Mouse (Mus musculus) thymus, postnatal 4 days (tissue): ENCODE results near the gene Tnrc6b.

Experiments used
- DNase-seq: peaks from one replicate; pipeline ENCODE4 v3.0.0; 2021

The Tnrc6b gene

DNA sequence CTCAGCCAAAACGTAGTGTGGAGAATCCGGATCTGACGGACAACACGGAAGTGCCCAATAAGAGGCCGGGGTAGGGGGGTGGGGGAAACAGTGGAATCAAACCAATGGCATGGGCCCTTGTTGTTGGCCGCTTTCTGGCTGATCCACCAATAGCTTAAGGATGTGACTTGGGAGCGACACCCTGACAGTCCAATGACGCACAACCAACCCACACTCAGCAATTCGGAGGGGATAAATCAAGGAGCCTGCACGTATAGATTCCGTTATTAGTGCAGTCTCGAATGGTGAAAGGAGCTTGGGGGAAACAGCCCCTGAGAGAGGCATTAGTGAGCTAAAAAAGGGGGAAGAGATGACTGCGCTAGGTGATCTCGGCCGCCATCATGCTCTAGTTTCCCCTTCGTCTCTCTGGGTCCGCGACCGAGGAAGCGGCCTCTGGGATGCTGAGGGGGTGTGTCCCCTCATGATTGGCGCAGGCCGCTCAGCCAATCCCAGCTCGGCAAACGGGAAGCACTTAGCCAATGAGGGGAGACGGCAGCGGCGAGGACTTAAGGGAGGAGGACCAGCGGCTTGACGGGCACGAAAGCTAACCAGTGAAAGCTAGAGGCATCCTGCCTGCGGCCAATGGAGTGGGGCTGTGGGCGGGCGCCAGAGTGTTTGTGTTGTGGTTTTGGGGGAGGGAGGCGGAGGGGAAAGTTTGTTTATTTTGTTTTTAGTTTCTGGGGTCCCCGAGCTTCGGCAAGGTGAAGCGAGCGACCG is at the start of gene Tnrc6b:
TSS of gene Tnrc6b (plus strand) at position 706 of the 756 bp plus-strand sequence.
- DNase-seq: peak; percentile 98

DNA sequence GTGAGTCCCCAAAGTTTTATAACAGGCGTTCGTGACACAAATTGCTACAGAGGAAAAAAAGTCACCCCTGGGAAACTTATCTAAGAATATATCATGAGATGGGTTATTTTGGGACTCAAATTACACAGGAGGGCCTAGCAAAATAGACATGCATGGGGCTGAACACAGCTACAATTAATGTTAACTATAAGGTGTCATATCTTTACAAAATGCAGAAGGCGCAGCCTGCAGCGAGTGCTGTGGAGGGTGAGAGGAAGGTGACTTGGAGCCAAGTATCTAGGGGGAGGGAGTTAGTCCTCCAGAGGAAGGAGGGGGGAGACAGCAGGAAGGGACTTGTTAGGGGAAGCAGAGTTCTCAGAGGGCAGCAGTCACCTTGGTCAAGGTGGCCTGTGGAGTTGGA is 46.7 kb upstream of the Tnrc6b start:
- DNase-seq: no peak

DNA sequence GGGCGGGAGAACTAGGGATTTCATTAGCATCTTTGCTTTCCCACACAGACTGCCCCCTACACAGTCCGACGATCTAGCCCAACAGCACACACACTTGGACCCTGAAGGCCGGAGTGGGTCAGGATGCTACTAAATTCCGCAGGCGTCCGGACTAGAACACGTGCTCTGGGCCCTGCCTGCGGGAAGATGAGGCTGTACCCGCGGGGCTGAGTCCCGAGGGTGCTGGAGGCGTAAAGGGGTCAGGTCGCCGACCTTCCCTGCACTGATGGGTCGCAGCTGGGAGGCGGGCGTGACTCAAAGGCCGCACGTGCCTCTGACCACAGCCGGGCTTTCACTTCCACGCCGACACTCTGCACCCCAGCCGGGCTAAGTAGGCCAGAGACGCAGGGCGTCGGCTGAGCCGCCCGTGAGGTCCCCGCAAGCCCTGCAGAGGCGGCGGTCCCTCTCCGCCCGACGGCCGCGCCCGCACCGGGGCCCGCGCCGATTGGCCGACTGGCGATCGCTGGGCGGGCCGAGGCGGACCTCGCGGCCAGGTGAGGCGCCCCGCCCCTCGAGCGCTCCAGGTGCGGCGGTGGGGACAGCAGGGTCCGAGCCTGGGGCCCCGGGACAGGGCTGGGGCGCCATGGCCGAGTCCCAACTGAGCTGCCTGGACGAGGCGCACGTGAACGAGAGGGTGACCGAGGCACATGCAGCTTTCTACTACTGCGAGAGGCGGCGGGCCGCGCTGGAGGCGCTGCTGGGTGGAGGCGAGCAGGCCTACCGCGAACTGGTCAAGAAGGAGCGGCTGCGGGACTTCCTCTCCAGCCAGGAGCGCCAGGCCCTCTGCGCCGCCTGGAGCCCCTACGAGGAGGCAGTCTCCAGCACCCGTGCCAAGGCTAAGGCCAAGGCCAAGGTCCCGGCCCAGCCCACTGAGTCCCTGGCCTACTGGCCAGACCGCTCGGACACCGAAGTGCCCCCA is 39.5 kb upstream of the Tnrc6b start, which contains the start of gene Fam83f:
TSS of gene Fam83f (plus strand) at position 553 of the 958 bp plus-strand sequence.
- DNase-seq: no peak

DNA sequence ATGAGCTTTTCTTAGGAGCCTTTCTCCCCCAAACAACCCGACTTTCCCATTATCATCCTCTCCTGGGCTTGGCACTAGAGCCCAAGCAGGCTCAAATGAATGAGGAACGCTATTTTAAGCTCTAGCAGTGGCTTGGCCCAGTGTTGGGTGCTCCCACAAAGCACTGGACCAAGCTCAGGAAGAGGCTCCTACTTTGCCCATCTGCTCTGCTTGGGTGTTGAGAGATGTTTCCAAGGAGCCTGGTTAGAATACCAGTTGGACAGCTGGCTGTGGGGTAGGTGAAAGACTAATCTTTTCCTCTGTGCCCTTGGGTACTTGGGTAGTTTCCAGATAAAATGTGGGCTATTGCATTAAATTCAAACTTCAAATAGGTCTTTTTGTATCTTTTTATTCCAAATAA is 38.3 kb upstream of the Tnrc6b start:
- DNase-seq: no peak

DNA sequence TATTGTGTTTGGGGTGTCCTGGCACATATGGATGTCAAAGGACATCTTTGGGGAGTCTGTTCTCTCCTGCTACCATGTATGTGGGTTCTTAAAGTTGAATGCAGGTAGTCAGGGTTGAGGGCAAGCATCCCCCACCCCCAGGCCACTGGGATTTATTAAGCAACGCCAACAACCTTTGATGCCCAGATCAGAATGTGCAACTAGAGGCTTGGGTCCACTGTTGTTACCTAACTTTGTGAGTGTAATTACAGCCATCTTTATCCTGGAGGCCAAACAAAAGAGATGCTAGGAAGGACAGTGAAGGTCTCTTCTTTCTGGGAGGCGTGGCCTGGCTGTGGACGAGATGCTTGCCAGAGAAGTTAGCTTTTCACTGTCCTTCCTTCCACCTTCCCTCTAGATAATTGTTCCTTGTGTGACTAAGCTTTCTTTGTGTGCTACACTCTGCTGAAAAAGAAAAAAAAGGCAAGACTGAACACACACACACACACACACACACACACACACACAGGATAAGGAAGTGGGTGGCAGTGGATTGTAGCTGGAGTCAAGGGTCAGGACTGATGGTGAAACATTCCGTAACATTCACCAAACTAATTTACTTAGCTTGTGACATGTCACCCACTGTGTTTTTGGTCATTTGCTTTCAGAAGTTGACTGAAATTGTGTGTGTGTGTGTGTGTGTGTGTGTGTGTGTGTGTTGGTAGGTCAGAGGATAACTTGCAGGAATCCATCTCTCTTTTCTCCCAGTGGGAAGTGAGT is 37.6 kb upstream of the Tnrc6b start:
- DNase-seq: no peak

DNA sequence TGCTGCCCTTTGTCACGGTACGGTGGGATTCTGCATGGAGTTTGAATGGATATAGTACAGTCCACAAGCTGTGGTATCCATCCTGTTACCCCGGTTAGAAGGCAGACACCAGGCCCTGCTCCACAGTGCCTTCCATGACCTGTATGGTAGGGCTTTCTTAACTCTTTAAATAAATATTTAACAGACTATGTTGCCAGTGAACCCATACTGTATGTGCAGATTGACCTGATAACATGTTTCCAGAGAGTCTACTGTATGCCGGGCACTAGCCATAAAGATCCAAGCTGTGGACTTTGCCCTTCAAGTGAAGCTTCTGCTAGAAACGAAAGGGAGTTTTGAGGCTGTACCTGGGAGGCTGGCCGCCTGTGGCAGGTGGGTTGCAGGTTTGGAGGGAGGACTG is 36.4 kb upstream of the Tnrc6b start:
- DNase-seq: no peak

DNA sequence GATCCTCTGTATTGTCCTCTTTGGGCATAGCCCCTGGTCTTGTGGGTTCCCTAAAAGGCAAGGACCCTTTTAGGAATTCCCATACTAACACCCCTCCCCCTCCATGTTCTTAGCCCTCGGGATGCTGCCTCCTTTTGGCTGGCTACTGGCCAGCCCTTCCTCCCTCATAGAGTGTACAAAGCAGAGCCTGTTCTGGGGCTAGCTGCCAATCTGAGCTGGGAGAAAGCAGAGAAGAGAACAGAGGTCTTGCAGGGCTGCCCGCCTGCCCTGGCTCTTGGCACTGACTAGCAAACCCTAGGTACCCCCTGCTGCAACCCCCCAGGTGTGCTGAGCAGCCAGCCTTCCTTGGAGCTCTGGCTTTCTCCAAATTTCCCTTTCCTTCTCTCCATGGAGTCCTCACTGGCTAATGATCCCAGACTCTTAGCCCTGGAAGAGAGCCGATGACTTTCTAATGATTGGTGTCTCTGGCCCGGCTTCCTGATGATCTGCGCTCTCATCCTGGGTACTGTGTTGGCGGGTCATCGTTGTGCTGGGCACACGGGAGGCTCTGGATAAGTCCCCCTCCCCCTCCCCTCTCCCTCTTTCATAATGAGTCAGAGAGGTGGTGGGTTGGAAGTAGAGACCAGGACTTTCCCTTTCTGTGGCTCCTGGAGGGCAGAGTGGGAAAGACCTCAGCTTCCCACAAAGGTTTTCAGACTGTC is 31.4 kb upstream of the Tnrc6b start:
- no peak for DNase-seq

DNA sequence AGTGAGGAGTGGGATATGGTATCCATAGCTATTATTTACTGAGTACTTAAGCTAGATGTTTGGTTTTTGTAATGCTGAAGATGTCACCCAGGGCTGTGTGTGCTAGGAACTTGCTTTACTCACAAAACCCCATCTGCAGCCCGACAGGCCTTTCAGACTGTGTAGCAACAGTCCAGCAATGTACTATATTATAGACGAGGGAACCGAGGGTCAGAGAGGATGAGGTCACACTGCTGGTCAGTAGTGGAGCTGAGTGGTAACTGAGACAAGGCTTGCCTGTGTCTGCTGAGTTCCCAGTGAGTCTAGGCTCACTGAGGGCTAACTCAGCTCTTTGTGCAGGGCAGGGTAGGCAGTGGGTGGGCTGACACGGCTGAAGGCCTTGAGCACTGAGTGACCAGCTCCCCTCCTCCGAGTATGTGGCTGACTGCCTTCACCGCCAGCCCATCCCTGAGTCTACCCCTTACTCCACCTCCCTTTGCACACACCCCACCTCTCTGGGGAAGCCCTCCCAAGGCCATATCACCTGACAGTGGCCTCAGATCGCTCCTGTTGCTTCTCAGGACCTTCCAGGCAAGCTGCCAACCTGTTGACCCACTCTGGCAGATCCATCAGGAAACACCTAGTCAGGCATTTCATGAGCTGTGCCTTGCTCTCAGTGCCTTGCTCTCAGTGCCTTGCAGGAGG is 30.6 kb upstream of the Tnrc6b start:
- DNase-seq: no peak

DNA sequence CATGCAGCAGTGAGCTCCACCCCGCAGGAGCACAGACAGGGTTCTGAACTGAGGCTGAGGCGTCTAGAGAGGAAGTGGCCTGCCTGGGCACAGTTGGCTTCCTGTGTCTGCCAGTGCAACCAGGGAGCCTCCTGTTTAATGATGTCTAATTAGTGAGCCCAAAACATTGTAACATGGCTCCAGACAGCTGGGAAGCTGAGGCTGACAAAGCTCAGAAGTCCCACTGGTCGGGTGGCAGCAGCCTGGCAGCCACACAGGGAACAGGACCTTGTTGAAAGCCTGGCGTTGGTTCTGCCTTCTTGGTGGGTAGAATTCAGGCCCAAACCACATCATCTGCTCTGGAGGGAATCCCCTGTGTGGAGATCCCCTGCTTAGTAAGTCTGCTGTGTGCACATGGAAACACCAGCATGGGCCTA is 29.6 kb upstream of the Tnrc6b start:
- DNase-seq: peak; percentile 68

DNA sequence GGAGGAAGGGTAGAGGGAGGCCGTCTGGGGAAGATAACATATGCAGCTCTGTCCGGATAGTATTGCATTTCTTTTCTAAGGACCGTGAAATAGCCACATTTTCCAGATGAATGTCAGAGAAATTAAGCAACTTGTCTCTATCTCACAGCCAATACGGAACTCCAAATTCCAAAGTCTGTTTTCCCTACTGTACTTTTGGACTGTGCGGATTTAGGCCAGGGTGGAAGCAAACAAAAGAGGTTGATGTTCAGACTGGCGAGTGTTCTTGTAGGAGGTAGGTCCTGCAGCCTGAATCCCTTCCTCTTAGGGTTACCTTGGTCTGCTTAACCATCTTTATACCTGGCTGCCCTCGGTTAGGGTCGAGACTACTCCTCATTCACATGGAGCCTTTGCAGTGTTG is 28.8 kb upstream of the Tnrc6b start:
- no peak for DNase-seq

DNA sequence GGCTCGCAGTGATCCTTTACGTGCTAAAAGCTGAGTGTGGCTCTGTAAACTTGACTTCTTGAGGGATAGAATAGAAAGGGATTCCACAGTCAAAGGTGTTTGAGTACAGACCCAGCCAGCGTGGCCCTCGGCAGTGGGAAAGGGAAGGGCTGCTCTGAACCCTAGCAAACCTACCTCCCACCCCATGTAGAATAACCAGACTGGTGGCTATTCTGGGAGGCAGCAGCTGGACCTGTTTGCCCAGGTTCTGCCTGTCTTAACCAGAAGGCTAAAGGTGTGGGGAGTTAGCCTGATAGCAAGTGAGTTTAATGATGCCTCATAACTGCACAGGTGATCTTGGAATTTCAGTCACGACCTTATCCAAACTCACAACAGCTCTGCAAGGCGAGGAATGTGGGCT is 28.0 kb upstream of the Tnrc6b start:
- DNase-seq: no peak

DNA sequence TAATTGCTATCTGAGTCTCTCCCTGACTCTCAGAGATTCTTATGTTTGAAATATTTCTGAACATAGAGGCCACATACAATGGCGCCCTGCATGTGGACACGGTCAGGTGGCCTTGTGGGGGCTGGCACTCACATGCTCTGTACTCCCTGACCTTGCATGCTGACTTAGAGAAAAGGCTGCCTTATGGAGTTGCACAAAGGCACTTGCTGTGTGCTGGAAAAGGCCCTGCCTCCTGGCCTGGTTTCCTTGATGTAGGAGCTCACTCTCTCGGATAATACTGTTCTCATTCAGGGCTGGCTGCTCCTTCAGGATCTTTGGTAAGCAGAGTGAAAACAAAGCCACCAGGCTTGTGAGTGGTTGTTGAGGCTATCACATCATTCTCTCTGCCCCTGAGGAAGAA is 27.1 kb upstream of the Tnrc6b start:
- DNase-seq: no peak

DNA sequence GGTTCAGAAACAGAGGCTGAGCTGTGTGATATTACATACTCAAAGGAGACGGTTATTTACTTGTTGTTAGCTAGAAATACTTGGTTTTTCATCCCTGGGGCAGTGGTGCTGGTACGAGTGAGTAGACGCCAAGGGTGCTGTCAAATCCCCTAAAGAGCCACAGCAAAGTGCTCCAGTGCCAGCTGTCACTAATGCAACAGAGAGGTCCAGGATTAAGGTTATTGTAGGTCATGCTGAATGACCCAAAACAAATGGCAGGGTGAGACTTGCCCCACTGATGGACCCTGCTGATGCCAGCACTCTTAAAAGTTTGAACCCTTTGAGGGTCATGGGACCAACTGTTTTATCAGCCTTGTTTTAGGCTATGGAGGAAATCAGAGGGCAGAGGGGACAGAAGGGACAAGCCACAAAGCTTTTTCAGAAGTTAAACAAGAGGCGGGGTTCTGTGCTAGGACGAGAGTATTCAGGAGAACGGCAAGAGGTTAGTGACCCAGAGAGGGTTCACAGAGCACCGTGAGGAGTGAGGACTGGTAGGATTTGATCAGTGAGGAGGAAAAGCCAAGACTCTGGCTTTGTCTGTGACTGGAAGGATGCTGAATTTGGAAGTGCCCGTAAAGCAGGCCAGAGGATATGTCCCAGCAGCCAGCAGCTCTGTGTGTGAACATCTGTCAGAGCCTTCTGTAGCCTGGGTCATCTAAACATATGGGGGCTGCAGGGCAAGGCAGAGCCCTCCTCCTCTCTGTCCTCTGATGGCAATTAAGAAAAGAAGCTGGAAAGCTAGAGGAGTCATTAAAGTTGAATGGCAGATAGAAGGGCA is 26.1 kb upstream of the Tnrc6b start:
- DNase-seq: no peak

DNA sequence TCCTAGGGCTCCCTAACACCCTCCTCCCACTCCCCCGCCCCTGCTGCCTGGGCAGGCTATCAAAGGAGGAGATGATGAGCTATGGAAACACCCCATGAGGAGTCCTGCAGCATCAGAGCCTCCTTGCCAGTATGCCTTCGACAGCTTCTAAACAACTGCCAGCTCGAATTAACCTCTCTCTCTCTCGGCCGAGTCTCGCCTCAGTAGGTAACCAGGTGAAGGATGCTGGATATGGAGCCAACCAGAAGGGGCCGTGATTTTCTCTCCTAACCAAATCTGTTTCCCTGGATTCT is 25.6 kb upstream of the Tnrc6b start:
- DNase-seq: no peak

DNA sequence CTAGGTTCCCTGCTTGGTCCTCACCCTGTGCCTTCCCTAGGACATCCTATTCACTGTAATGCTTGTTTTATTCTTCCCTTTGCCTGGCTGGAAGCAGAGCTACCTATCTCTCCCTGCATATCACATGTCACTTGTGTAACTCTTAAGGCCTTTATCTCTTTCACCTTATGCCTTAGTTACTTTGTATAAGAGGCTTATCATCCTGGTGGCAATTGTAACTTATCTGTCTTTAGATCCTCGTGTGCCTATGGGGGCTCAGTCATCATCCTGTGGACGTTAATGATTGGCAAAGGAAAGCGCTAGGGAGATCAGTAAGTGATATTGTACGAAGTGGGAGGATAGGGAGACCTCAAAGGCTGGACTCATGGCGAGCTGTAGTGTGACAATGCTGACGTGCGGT is 22.6 kb upstream of the Tnrc6b start:
- DNase-seq: no peak

DNA sequence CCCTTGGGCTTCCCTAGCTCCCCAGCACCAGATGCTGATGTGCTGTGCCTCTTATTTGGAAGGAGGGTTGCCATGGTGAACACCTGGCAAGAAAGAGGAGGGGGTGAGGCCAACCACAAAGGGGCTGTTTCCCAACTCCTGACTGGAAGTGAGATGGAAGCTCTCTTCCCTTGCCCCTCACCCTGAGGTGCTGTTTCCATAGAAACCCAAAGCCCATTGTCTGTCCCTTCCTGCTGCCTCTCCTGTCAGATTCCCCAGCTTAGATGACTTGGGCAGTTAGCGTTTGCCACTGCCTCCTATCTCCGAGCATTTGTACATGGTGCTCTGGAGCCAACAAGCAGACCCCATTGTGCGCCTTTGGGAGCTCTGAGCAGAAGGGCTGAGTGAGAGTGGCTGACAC is 17.6 kb upstream of the Tnrc6b start:
- no peak for DNase-seq

DNA sequence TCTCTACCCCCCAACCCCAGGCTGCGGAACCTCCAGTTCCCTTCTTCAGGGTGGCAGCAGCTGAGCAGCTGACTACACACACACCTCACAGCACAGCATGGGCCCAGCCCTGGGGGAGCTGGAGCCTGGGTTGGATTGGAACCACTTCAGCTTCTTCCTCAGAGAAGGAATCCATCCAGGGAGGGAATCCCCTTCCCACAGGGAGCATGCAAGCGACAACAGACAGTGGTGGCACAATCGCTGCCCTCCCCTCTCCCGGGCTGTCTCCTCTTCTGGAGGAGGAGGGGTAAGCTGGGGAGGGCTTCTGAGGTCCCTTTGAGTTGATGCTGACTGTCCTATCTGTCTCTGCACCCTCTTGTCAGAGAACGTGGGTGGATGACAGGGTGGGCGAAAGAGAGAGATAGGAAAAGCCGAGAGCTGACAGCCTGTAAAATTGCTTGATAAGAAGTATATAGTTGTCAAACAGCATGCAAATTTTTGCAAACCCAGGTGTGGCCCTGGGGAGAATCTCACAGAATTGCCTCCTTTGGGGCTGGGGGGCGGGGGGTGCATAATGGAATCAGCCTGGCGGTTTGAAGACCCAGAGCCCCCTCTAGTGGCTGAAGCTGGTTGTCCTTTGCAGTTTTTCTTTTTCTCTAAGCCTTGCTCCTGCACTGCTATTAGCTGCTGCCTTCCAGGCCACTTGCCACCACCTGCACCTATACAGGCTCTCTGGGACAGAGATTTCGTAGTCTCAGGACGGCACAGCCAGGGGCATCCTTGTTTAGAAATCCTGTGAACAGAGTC is 16.8 kb upstream of the Tnrc6b start:
- peak; percentile 92 for DNase-seq

DNA sequence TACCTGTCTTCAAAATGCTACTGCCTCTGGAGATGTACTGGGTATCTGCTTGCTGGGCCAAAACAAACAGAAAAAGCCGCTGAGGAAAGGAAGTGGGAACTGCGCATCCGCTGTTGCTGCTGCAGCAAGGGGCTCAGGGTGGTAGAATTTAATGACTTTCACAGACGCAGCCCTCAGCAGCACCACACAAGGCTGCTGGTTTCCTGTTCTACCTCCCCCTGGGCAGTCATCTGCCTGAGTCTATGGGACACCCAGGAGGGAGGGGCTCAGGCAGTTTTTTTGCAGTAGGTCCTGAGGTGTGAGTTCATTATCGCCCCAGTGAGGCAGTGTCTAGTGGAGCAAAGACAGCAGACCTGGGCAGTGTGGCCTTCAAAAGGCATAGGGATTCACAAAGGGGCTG is 13.5 kb upstream of the Tnrc6b start:
- peak; percentile 76 for DNase-seq

DNA sequence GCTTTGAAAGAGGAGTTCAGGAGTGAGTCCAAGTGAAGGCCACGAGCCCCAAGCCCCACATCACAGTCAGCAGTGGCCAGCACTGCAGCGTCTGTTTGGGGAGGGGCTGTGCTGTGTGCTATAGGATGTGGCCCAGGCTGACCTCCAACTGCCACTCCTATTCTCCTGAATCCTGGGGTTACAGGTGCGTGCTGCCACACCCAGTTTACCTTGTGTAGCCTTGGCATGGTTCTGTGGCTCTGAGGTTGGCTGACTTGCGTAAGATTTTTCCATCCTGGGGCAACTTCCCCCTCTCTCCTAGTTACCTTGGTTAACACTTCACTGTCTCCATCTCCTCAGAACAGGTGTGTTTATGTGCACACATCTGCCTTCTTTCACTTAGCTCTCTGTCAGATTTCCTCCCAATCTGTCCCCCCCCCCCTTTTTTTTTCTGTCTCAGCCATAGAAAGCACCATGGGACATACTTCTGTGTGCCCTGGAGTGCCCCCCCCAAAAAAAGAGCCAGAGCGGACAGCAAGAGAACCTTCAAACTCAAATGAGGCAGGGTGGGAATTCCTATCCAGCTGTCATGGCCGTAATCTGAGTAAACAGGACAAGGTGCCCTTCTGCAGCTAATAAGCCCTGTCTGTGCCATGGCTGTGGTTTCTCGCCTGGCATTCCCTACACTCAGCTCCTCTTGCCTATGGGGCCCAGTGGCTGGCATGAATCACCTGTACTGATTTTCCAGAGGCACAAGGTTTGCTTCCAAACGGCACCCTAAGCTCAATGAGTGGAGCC is 9.4 kb upstream of the Tnrc6b start:
- DNase-seq: no peak

DNA sequence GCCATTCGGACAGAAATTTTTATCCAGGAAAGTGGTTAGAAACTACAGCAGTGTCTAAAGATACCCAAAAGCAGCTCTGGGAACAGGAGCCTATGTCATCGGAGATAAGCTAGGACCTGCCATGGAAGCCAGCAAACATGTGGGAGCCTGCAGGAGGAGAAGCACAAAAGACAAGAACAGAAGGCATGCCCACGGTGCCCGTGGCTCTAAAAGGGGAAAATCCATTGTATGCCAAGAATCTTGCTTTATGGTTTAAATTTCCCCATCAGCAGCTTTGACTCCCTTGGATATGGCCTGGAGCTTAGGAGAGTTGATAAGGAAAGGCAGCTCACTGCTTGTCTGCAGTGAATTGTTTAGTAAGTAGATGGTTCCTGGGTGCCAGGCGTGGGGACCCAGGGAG is 8.2 kb upstream of the Tnrc6b start:
- DNase-seq: no peak
